Mouse (Mus musculus) liver, postnatal 0 days (tissue): Measurements from ENCODE around the gene Ubl7. TPM values are rescaled to one million over a fixed set of nuclear protein-coding genes. Genes with fewer than 3 reads are reported as not detected.

Source experiments
- ATAC-seq: fragments of 200-750 bp; cut with Nextera tagmentation; 2 replicates; pipeline ENCODE4 v1.8.0; 2017; ENCODE audit warnings: mild to moderate bottlenecking, moderate library complexity
- DNase-seq: peaks from one replicate; pipeline ENCODE4 v3.0.0-alpha.2; 2016
- H3K27ac ChIP-seq: fragments of 300-500 bp; sonication (generic); 2 replicates; pipeline ENCODE4 v1.5.1; 2014; ENCODE audit warnings: antibody characterized with exemption, moderate library complexity, mild to moderate bottlenecking, low read depth
- H3K27me3 ChIP-seq: fragments of 300-500 bp; sonication (generic); 2 replicates; pipeline ENCODE4 v1.6.1; 2014; ENCODE audit warnings: low read length, control low read depth, mixed read lengths; ENCODE audit not compliant: insufficient read depth
- H3K36me3 ChIP-seq: fragments of 300-500 bp; sonication (generic); replicated peaks from 2 replicates; pipeline ENCODE4 v1.6.1; 2014; ENCODE audit warnings: mild to moderate bottlenecking, control low read depth, low read length, moderate library complexity, mixed read lengths; ENCODE audit not compliant: insufficient read depth
- H3K4me1 ChIP-seq: fragments of 300-500 bp; sonication (generic); 2 replicates; pipeline ENCODE4 v1.6.1; 2014; ENCODE audit warnings: antibody characterized with exemption, mild to moderate bottlenecking, control low read depth; ENCODE audit not compliant: insufficient read depth
- H3K4me2 ChIP-seq: fragments of 300-500 bp; sonication (generic); 2 replicates; pipeline ENCODE4 v1.6.1; 2014; ENCODE audit warnings: low read depth, mild to moderate bottlenecking, low read length, moderate library complexity, mixed read lengths
- H3K4me3 ChIP-seq: fragments of 300-500 bp; sonication (generic); 2 replicates; pipeline ENCODE4 v1.5.1; 2014; ENCODE audit warnings: low read depth, low read length
- H3K9ac ChIP-seq: fragments of 300-500 bp; sonication (generic); replicated peaks from 2 replicates; pipeline ENCODE4 v1.6.1; 2014; ENCODE audit warnings: mild to moderate bottlenecking, moderate library complexity
- H3K9me3 ChIP-seq: fragments of 300-500 bp; sonication (generic); 2 replicates; pipeline ENCODE4 v1.6.1; 2016; ENCODE audit warnings: mild to moderate bottlenecking, control low read depth, low read length, mixed read lengths
- CTCF ChIP-seq: sonication (generic); IDR thresholded peaks from 2 replicates; pipeline ENCODE4 v1.5.1; 2016; ENCODE audit warnings: antibody characterized with exemption, low read depth
- EP300 ChIP-seq: IDR thresholded peaks from 2 replicates; pipeline ENCODE4 v1.6.1; 2016; ENCODE audit warnings: antibody characterized with exemption, low read depth, mild to moderate bottlenecking
- WGBS: fragments of 180-500 bp; shearing (Covaris S2); extraction: QIAGEN DNeasy Blood & Tissue Kit; methylation state at CpG from one replicate; pipeline ENCODE4 v1.1.7; 2014; ENCODE audit not compliant: insufficient replicate concordance; 5-methylcytosine and 5-hydroxymethylcytosine counted together
- polyA plus RNA-seq: library from polyadenylated mRNA; unstranded; fragments of >200 nt; fragmentation: Nextera tagmentation; extraction: Ambion mirVana; gene quantifications from 2 replicates; pipeline ENCODE4 v1.2.1, GENCODE M21; 2015

Ubl7 gene
- polyA plus RNA-seq, 1 experiment from 2014 or later = 51.2 TPM

DNA sequence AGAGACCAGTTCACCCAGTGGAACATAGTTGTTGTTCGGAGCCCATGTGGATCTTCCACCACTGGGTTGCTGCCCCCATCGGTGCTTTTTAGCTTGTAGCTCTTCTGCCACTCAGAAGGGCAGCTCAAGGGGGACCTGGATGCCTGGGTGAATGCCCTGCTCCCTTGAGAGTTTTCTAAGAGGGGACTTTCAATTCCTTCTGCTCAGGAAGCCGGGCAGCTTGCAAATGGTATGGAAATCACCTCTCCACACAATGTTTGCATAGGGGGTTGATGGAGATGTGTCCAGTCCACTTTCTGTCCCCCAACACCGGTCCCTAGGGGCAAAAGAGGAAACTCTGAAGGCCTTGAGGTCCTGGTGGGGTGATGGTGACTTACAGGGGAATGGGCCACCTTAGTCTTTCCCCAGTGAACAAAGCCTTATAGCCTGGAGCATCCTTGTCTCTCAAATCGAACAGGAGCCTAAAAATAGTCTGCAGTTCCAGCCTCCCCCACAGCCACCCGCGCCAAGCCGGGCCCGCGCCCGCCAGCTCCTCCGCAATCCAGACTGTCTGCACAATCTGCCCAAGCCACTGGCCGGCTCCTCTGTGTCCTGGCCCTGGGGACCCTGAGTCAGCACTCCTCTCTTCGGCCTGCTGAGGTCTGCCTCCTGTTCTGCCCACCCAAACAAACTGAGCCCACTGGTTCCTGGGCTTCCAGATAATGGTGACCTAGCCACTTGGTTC is 56.6 kb downstream of the Ubl7 start:
- Histone ChIP-seq H3K27ac (no peak overlapping the region), H3K4me3 (no peak overlapping the region), H3K9ac (no peak overlapping the region), H3K4me1 (peaks cover 18% of the 10 kb centered on the region), H3K4me2 (no peak overlapping the region), H3K27me3 (no peaks in the 10 kb centered on the region), H3K9me3 (no peaks in the 10 kb centered on the region), H3K36me3 (no peaks in the 10 kb centered on the region)
- WGBS = 67% methylated on average over 14 of the region's 14 CpGs
- DNase-seq (no peak), ATAC-seq (no peak)
- TF ChIP-seq CTCF (no peak), EP300 (no peak)

DNA sequence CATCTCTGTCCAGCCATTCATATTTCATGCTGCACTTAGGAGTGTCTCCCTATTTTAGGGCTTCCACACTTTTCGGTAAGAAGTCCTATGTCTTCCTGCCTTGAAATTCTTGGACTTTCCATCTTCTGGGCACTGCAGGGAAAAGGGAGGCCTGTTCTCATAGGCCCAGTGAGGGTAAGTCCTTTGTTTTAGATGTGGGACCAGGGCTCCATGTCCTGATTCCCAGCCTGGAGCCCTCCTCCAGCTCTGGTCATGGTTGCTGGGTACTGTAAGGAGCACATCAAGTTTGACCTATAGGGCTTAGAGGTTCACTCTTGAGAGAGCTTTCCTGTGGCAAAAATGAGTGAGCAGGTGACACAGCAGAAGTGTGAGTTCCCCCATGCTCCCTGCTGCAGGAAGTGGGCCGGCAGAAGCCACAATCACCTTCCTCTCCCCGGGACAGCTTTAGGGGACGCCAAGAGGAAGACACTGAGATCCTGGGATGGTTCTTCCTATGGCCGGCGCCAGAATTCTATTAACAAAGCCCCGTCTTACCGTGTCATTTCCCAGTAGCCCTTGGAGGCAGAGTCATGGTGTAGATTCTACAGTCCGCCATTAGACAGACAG is 57.5 kb downstream of the Ubl7 start:
- Histone ChIP-seq H3K4me1 (peaks cover 26% of the 10 kb centered on the region), H3K36me3 (no peaks in the 10 kb centered on the region), H3K27me3 (no peaks in the 10 kb centered on the region), H3K4me3 (no peak overlapping the region), H3K9ac (no peak overlapping the region), H3K27ac (peak overlapping the region; percentile 32; the same call in 1 of the 2 replicates), H3K4me2 (no peak overlapping the region), H3K9me3 (no peaks in the 10 kb centered on the region)
- DNase-seq (no peak), ATAC-seq (no peak)
- TF ChIP-seq EP300 = no peak
- no peak for TF ChIP-seq CTCF
- 42% methylated on average over 9 of the region's 9 CpGs for WGBS

DNA sequence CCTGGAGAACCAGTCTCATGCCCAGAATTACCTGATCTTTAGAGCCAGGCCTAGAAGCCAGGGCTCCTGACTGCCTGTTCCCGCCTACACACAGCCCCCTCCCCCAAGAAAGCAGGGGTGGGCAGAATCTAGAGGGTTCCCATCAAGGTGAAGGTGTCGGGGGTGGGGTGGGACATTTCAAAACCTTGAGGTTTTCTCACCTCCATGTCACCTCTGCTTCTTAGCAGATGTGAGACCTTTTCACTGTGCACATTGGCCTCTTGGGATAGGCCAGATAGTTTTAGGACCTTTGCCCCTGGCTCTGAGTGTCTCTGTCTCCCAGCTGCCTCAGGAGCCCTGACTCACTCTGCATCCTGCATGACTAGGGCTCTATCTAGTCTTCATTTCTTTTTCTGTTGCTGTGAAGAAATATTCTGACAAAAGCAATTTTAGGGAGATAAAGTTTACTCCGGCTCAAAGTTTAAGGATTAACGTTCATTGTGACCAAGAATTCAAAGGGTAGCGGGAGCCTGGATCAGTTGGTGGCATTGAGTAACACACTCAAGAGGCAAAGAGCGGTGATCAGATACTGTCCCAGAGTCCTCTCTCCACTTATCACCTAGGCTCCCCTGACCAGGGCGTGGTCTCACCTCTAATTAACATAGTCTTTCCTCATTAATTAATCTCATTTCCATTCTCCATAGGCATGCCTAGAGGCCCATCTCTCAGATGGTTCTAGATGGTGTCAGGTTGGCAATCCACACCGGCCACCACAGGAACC is 58.2 kb downstream of the Ubl7 start:
- Histone ChIP-seq H3K4me2 (no peak overlapping the region), H3K9ac (no peak overlapping the region), H3K9me3 (no peaks in the 10 kb centered on the region), H3K27ac (no peak overlapping the region; the same call in 1 of the 2 replicates), H3K27me3 (no peaks in the 10 kb centered on the region), H3K4me3 (no peak overlapping the region), H3K36me3 (no peaks in the 10 kb centered on the region), H3K4me1 (peaks cover 29% of the 10 kb centered on the region)
- TF ChIP-seq EP300 (no peak), CTCF (no peak)
- no peak for ATAC-seq
- WGBS = 70% methylated on average over 8 of the region's 8 CpGs
- DNase-seq = no peak

DNA sequence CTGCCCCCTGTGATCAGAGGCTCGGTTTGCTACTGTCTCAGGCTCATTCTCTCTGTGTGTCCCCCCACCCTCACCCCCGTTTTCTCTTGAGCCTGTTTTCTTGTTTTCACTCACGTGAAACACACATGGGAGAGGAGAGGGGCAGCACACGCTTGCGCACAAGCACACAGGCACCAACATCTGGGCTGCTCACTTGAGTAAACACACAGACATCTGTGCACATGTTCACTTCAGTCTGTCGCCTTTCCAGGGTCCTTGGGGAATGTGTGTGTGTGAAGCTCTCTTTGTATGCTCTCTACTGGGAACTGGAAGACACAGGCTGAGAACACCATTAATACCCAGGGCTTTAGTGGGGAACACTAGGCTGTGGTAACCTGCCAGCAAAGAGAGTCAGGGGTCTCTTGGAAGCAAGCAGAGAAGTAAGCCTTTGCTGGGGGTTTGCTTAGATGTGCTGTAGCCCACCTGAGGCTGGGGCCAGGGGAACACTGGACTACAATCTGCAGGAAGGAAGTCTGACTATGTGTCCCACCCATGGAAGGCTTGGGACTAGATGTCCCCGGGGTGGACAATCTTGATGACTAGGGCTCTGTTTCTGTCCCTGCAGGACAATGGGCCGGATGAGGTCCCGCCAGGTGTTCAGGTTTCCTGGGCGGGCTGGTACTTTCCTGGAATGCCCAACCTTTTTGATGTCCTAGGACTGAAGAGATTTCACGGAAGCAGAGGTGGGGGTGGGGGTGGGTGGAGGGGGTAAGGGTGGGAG is 59.1 kb downstream of the Ubl7 start:
- TF ChIP-seq EP300 = no peak
- no peak for TF ChIP-seq CTCF
- WGBS = 60% methylated on average over 11 of the region's 11 CpGs
- no peak for ATAC-seq

DNA sequence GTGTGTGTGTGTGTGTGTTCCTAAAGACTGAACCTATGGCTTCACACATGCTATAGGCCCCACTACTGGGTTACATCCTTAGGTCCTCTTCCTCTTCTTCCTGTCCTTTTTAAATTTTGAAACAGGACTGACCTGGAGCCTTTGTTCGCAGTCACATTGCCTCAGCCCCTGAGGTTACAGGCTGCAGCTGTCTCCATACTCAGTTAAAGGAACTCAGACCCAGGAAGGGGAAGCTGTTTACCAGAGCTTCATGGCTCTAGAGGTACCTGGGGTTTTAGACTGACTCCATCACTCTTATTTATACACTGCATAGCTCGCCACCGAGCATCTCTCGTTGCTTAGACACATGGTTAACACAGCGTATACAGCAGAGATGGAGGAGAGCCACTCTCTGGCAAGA is 60.6 kb downstream of the Ubl7 start:
- no peak overlapping the region for H3K9ac ChIP-seq
- ATAC-seq = no peak
- no peak overlapping the region for H3K4me3 ChIP-seq
- H3K4me1 ChIP-seq = peaks cover 29% of the 10 kb centered on the region
- H3K36me3 ChIP-seq = no peaks in the 10 kb centered on the region
- H3K4me2 ChIP-seq = no peak overlapping the region
- no peak for DNase-seq
- no peak for TF ChIP-seq EP300
- TF ChIP-seq CTCF = no peak
- no peaks in the 10 kb centered on the region for H3K9me3 ChIP-seq
- no peaks in the 10 kb centered on the region for H3K27me3 ChIP-seq
- H3K27ac ChIP-seq = peak overlapping the region; percentile 40; the same call in 1 of the 2 replicates
- whole genome bisulfite sequencing = 70% methylated on average over 5 of the region's 5 CpGs

More for the DNA sequence above, 59.1 kb downstream of the Ubl7 start:
- Histone ChIP-seq H3K4me2 (no peak overlapping the region), H3K9me3 (no peaks in the 10 kb centered on the region), H3K27ac (no peak overlapping the region; the same call in 1 of the 2 replicates), H3K4me1 (peaks cover 29% of the 10 kb centered on the region), H3K9ac (no peak overlapping the region), H3K36me3 (no peaks in the 10 kb centered on the region), H3K27me3 (no peaks in the 10 kb centered on the region), H3K4me3 (no peak overlapping the region)
- no peak for DNase-seq
